Mouse (Mus musculus) hindbrain, embryonic 15.5 days (tissue): ENCODE data around the gene Myo5a. TPM values are rescaled to one million over a fixed set of nuclear protein-coding genes. Genes with fewer than 3 reads are reported as not detected.
A peak's percentile ranks its signal among the peaks of the same experiment; 100 is the strongest.
"Not testable (repeated sequence)": the region's sequence is repeated elsewhere in the genome, so short reads cannot be mapped to it uniquely, and the experiment has no call there.

ENCODE experiments used
- ATAC-seq: fragments of 200-750 bp; cut with Nextera tagmentation; 2 replicates; pipeline ENCODE4 v1.8.0; 2017; ENCODE audit warnings: low read depth, moderate number of reproducible peaks, moderate TSS enrichment; ENCODE audit not compliant: low FRiP score
- H3K27ac ChIP-seq: fragments of 300-500 bp; sonication (generic); replicated peaks from 2 replicates; pipeline ENCODE4 v1.5.1; 2015; ENCODE audit warnings: mild to moderate bottlenecking, inconsistent platforms
- H3K27me3 ChIP-seq: fragments of 300-500 bp; sonication (generic); 2 replicates; pipeline ENCODE4 v1.6.1; 2015; ENCODE audit warnings: control low read depth, inconsistent platforms
- H3K36me3 ChIP-seq: fragments of 300-500 bp; sonication (generic); 2 replicates; pipeline ENCODE4 v1.6.1; 2015; ENCODE audit warnings: control low read depth, inconsistent platforms
- H3K4me1 ChIP-seq: fragments of 300-500 bp; sonication (generic); replicated peaks from 2 replicates; pipeline ENCODE4 v1.6.1; 2015; ENCODE audit warnings: control low read depth, inconsistent platforms
- H3K4me2 ChIP-seq: fragments of 300-500 bp; sonication (generic); 2 replicates; pipeline ENCODE4 v1.6.1; 2015; ENCODE audit warnings: moderate library complexity, mild to moderate bottlenecking, inconsistent platforms
- H3K4me3 ChIP-seq: fragments of 300-500 bp; sonication (generic); 2 replicates; pipeline ENCODE4 v1.5.1; 2015; ENCODE audit warnings: mild to moderate bottlenecking, inconsistent platforms
- H3K9ac ChIP-seq: fragments of 300-500 bp; sonication (generic); 2 replicates; pipeline ENCODE4 v1.6.1; 2015; ENCODE audit warnings: inconsistent platforms
- H3K9me3 ChIP-seq: fragments of 300-500 bp; sonication (generic); 2 replicates; pipeline ENCODE4 v1.6.1; 2016; ENCODE audit warnings: control low read depth, inconsistent platforms
- whole genome bisulfite sequencing: fragments of 180-500 bp; shearing (Covaris S2); methylation state at CpG from one replicate; pipeline ENCODE4 v1.1.7; 2015; 5-methylcytosine and 5-hydroxymethylcytosine counted together
- polyA plus RNA-seq: library from polyadenylated mRNA; unstranded; fragments of >200 nt; fragmentation: Nextera tagmentation; extraction: Ambion mirVana; gene quantifications from 2 replicates; pipeline ENCODE4 v1.2.1, GENCODE M21; 2015

The Myo5a gene
- polyA plus RNA-seq, 1 experiment from 2014 or later: 34.2 TPM

DNA sequence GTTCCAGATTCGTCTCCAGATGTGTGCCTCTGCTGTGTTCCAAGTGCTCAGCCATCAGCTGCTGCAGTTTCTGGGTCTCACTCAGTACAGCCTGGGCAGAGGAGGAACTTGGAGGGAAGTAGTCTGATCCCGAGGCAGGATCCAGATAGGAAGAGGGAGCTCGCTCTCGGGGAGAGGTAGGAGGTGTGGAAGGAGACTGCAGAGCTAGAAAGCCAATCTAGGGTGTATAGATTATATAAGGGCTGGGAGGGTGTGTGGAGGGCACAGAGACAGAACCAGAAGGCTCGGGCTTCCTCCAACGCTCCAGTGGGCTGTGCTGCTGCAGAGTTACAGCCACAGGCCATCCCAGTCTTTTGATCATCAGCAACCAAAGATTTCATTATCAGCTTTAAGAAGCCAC lies 172.2 kb downstream of the Myo5a start:
- Histone ChIP-seq H3K4me1 (peaks cover 8% of the 10 kb centered on the region; the same call in 1 of the 2 replicates), H3K4me2 (no peak overlapping the region), H3K4me3 (no peak overlapping the region), H3K27me3 (no peaks in the 10 kb centered on the region), H3K27ac (no peak overlapping the region), H3K9ac (no peak overlapping the region), H3K36me3 (no peaks in the 10 kb centered on the region), H3K9me3 (no peaks in the 10 kb centered on the region)
- ATAC-seq: no peak
- 83% methylated on average over 6 of the region's 6 CpGs for WGBS

DNA sequence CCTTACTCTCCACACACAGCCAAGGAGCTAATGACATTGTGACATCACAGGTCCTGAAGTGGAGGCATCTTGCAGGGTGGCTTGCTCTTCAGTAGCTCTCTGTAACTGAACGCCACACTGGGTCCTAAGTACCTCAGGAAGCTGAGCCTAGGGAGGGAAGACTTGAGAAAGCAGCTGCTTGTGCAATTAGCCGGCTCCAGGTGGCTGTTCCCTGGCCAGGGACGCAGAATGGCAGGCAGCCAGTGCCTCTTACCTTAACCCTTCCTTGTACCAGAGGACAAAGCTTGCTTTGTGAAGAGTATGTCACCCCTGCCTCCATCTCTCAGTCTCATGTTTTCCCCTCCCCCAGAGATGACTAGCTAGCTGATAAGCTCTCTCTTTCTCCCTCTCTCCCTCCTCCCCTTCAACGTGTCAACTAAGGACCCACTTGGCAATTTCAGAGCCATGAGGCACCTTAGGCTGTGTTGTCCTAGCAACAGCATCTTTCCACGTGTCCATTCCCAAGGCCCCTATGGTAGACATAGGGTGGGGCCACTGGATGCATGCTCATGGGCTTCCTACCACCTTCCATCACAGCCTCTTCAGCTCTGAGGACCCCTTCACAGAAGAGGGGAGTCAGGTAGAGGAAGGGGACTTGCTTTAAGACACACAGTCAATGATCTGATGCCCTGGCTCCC lies 173.1 kb downstream of the Myo5a start:
- H3K9ac ChIP-seq: no peak overlapping the region
- H3K27me3 ChIP-seq: no peaks in the 10 kb centered on the region
- H3K4me2 ChIP-seq: no peak overlapping the region
- ATAC-seq: peak; percentile 61; the same call in 1 of the 2 replicates
- H3K27ac ChIP-seq: no peak overlapping the region
- no peak overlapping the region for H3K4me3 ChIP-seq
- H3K9me3 ChIP-seq: no peaks in the 10 kb centered on the region
- peaks cover 8% of the 10 kb centered on the region; the same call in 1 of the 2 replicates for H3K4me1 ChIP-seq
- whole genome bisulfite sequencing: 27% methylated on average over 5 of the region's 5 CpGs
- no peaks in the 10 kb centered on the region for H3K36me3 ChIP-seq

DNA sequence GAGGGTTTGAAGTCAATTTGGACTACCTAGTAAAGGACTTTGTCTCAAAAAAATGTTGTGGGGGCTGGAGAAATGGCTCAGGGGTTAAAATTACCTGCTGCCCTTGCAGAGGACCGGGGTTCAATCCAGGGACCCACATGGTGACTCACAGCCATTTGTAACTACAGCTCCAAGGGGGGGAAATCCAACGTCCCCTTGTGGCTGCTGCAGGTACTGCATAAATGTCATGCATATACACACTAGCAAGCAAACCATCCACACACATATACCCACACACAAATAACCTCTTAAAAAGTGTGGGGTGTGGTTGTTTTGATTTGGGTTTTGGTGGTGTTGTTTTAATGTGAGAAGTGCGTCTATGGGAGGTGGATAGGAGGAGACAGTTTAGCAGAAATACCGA lies 173.7 kb downstream of the Myo5a start:
- Histone ChIP-seq H3K27me3 (no peaks in the 10 kb centered on the region), H3K4me1 (peaks cover 8% of the 10 kb centered on the region; the same call in 1 of the 2 replicates), H3K27ac (no peak overlapping the region), H3K4me2 (no peak overlapping the region), H3K9me3 (no peaks in the 10 kb centered on the region), H3K9ac (no peak overlapping the region), H3K36me3 (no peaks in the 10 kb centered on the region), H3K4me3 (no peak overlapping the region)
- WGBS: 83% methylated on average over 4 of the region's 4 CpGs
- no peak for ATAC-seq

DNA sequence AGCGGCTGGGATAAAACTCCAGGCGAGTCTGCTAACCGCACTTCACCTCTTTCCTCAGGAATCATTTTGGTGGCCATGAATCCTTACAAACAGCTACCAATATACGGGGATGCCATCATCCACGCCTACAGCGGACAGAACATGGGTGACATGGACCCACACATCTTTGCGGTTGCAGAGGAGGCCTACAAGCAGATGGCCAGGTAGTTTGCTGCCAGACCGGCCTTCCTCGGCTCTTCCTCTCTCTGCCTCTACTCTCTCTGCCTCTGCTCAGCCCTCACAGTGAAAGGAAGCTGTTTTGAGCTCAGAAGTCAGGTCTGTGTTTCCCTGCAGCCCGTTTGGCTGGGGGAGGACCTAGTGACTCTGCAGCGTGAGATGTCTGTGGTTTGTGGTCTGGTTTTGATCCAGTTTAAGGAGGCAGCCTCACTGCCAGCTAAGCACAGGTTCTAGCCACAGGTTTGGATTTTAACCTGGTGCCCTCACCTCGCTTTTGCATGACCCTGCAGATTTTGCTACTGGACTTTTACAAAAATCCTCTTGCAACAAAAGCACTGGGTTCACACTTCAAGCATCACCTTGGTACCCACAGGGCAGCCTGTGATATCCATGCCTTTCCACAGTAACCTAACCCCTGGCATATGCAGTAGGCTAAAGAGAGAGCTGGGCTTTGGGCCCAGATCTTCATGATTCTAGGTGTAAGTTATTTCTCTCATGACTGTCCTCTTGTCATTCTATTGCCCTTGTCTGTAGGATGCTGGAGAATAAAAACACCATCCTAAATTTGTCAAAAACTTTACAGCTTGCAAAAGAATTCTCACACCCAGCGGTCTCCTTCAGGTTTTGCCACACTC lies 175.5 kb downstream of the Myo5a start:
- H3K9me3 ChIP-seq: no peaks in the 10 kb centered on the region
- no peak overlapping the region for H3K27ac ChIP-seq
- no peaks in the 10 kb centered on the region for H3K27me3 ChIP-seq
- H3K4me3 ChIP-seq: no peak overlapping the region
- no peak for ATAC-seq
- H3K4me2 ChIP-seq: no peak overlapping the region
- no peak overlapping the region for H3K9ac ChIP-seq
- WGBS: 92% methylated on average over 13 of the region's 13 CpGs
- no peaks in the 10 kb centered on the region for H3K36me3 ChIP-seq
- peaks cover 8% of the 10 kb centered on the region; the same call in 1 of the 2 replicates for H3K4me1 ChIP-seq

DNA sequence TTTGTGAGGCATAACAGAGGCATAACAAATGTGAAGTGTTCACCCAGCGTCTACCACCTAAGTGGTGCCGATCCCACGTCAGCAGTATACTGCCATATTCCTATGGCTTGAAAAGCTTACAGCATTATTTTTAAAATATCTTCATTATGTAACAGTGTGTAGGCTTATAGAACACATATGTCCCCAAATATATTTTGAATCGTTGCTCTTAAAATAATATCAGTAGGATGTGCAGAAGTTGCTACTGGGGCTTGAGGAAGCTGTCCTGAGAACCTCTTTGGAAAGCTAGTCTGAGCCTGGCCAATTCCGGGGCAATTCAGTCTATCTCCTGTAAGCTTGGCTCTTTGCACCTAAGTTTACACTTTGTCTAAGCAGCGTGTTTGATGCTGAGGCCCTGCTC lies 177.1 kb downstream of the Myo5a start:
- no peak overlapping the region for H3K4me2 ChIP-seq
- peaks cover 8% of the 10 kb centered on the region; the same call in 1 of the 2 replicates for H3K4me1 ChIP-seq
- no peak for ATAC-seq
- WGBS: 87% methylated on average over 6 of the region's 6 CpGs
- H3K4me3 ChIP-seq: no peak overlapping the region
- H3K36me3 ChIP-seq: no peaks in the 10 kb centered on the region
- H3K27me3 ChIP-seq: no peaks in the 10 kb centered on the region
- H3K9ac ChIP-seq: no peak overlapping the region
- H3K27ac ChIP-seq: no peak overlapping the region
- H3K9me3 ChIP-seq: no peaks in the 10 kb centered on the region

DNA sequence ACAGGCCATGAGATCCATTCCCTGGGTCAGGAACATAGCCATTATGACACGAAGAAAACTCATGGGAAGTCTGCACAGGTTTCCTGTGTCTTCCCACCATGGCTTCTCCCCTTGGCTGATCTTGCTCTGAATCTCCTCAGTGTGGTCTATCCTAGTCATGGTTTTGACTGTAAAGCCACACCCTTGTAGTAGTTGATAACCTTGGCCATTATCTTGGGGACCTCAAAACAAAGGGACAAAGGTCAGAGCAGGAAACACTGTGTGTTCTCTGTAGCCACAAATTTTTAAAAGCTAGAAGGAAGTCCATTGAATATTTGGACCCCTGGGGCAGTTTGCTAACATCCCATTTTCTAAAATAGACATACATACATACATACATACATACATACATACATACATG lies 177.5 kb downstream of the Myo5a start:
- Histone ChIP-seq H3K27me3 (no peaks in the 10 kb centered on the region), H3K9me3 (no peaks in the 10 kb centered on the region), H3K9ac (no peak overlapping the region), H3K4me1 (peaks cover 12% of the 10 kb centered on the region), H3K27ac (no peak overlapping the region), H3K4me2 (no peak overlapping the region), H3K4me3 (no peak overlapping the region), H3K36me3 (no peaks in the 10 kb centered on the region)
- 76% methylated on average over 1 of the region's 1 CpGs for WGBS
- ATAC-seq: no peak

DNA sequence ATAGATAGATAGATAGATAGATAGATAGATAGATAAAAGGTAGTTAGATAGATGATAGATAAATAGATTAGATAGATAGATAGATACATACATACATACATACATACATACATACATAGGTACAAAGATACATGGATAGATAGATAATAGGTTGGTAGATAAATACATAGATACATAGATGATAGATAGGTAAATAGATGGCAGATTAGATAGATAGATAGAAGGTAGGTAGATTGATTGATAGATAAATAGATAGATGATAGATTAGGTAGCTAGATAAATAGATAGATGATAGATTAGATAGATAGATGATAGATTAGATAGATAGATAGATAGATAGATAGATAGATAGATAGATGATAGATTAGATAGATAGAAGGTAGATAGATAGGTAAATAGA lies 178.1 kb downstream of the Myo5a start:
- Histone ChIP-seq H3K4me1 (peaks cover 12% of the 10 kb centered on the region), H3K4me2 (no peak overlapping the region), H3K36me3 (no peaks in the 10 kb centered on the region), H3K9me3 (no peaks in the 10 kb centered on the region), H3K9ac (no peak overlapping the region), H3K27ac (no peak overlapping the region), H3K27me3 (no peaks in the 10 kb centered on the region), H3K4me3 (no peak overlapping the region)
- ATAC-seq: no peak

DNA sequence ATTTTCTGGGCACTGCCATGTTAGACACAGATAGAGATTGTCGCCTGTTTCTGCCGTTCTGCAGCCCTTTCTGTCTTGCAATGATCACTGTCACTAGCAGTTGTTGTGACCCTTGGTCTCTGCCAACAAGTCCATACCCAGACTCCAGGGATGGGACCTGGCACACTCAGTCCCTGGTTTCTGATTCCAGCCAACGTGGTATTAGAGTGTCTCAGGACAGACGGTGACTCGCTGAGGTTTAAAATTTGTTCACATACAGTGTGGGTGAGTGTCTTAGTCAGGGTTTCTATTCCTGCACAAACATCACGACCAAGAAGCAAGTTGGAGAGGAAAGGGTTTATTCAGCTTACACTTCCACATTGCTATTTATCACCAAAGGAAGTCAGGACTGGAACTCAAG lies 182.3 kb downstream of the Myo5a start:
- H3K4me2 ChIP-seq, H3K4me3 ChIP-seq, ATAC-seq, H3K27ac ChIP-seq, H3K36me3 ChIP-seq, H3K9ac ChIP-seq, H3K9me3 ChIP-seq, H3K27me3 ChIP-seq: not testable (repeated sequence)
- H3K4me1 ChIP-seq: peaks cover 22% of the 10 kb centered on the region
- 78% methylated on average over 6 of the region's 6 CpGs for WGBS

DNA sequence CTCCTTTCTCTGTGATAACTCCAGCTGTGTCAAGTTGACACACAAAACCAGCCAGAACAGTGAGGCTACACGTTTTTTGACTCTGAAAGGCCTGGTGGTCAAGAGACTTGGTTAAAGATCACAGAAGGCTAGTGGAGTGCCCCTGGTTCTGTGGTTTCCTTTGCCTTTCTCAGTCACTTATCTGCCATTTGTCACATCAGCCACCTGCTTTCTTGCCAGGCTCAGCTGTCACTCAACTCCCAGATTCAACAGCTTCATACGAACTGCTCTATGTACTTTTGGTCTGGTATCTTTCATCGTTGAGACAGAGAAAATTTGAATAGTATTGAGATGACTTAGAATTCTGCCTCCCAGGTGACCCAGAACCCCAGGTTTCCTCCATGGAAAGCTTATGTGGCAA lies 183.0 kb downstream of the Myo5a start:
- no peaks in the 10 kb centered on the region for H3K27me3 ChIP-seq
- H3K36me3 ChIP-seq: no peaks in the 10 kb centered on the region
- H3K4me2 ChIP-seq: no peak overlapping the region
- H3K4me1 ChIP-seq: peaks cover 22% of the 10 kb centered on the region
- no peak overlapping the region for H3K4me3 ChIP-seq
- no peaks in the 10 kb centered on the region for H3K9me3 ChIP-seq
- peak overlapping the region; percentile 86 for H3K27ac ChIP-seq
- no peak overlapping the region for H3K9ac ChIP-seq
- no peak for ATAC-seq
- WGBS: 42% methylated on average over 3 of the region's 3 CpGs

DNA sequence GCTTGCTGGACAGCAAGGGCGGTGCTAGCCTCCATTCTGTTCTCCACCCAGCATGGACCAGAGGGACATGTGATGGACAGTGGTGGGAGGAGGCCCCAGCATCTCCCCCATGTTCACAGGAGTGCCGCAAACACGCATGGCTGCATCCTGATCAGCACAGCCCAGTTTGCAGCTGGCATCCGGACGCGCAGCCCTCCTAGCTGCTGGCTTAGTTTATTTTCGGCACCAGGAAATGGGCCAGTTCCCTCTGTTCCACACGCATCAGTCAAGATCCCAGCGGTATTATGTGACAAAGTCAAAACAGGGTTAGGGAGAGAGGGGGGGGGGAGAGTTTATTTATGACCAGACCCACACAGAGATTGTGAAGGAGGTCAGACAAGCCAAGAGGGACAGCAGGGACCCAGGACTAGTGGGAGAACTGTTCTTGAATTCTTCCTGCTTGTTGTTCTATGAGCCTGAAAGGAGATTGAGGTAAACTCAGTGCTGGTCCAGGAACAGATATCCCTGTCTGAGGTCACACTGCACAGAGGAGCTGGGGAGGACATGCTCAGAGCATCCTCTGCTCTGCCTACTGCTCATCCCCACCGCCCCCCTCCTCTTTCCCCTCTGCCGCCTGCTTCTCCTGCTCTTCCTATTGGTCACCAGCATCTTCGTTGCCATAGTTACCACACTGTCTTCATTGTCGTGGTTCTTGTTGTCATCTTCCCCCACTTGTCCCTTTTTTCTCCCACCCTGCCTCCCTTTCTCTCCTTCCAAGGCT lies 183.6 kb downstream of the Myo5a start:
- H3K4me1 ChIP-seq: peaks cover 22% of the 10 kb centered on the region
- H3K9me3 ChIP-seq: no peaks in the 10 kb centered on the region
- no peak overlapping the region for H3K4me2 ChIP-seq
- no peaks in the 10 kb centered on the region for H3K36me3 ChIP-seq
- H3K9ac ChIP-seq: no peak overlapping the region
- no peak overlapping the region for H3K4me3 ChIP-seq
- ATAC-seq: peak; percentile 94
- H3K27me3 ChIP-seq: no peaks in the 10 kb centered on the region
- WGBS: 26% methylated on average over 13 of the region's 13 CpGs
- H3K27ac ChIP-seq: peak overlapping the region; percentile 86

DNA sequence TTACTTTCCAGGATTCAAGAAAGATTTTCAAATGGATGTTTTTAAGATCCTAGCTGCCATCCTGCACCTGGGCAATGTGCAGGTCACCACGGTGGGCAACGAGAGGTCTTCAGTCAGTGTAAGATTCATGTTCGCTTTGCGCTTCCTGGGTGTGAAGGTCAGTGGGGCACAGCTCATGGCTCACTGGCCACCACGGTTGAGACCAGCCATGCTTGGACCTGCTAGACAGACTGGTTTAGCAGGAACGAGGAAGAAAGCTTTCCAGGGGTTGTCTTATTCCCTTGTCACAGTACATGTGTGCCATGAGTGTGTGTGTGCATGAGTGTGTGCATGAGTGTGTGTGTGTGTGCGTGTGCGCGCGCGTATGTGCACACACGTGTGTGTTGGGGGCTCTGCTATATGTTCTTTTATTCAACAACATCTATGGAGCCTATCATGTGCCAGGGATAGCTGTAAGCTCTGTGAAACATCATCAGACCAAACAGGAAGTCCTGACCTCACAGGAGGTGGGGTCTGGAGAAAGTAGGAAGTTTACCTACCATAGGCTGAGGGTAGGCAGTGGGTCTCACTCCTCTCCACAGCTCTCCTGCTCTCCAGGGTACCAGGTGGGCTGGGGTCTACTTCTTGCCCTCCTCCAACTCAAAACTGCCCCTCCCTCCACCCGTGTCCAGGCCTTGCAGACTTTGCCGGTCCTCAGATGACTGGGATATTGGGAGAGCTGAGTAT lies 185.2 kb downstream of the Myo5a start:
- no peak overlapping the region for H3K9ac ChIP-seq
- no peak overlapping the region for H3K4me2 ChIP-seq
- H3K9me3 ChIP-seq: no peaks in the 10 kb centered on the region
- ATAC-seq: no peak
- H3K27ac ChIP-seq: no peak overlapping the region
- 91% methylated on average over 14 of the region's 14 CpGs for WGBS
- H3K27me3 ChIP-seq: no peaks in the 10 kb centered on the region
- peaks cover 25% of the 10 kb centered on the region for H3K4me1 ChIP-seq
- no peaks in the 10 kb centered on the region for H3K36me3 ChIP-seq
- no peak overlapping the region for H3K4me3 ChIP-seq
